Mouse (Mus musculus) splenic B cell, adult 2 months (primary cell): Measurements from ENCODE around the gene Tekt4.

Source experiments
- DNase-seq: peaks from one replicate; pipeline ENCODE4 v3.0.0-alpha.2; 2011; ENCODE audit warnings: low read depth, low spot score
- H3K27me3 ChIP-seq: 2 replicates; pipeline ENCODE4 v1.6.1; 2012; ENCODE audit warnings: mild to moderate bottlenecking, low read length, moderate library complexity, mixed read lengths; ENCODE audit not compliant: control insufficient read depth, poor library complexity, insufficient read depth, severe bottlenecking
- H3K36me3 ChIP-seq: 2 replicates; pipeline ENCODE4 v1.6.1; 2012; ENCODE audit warnings: mild to moderate bottlenecking, low read length, moderate library complexity, mixed read lengths; ENCODE audit not compliant: control insufficient read depth, poor library complexity, insufficient read depth, severe bottlenecking

Tekt4 gene

DNA sequence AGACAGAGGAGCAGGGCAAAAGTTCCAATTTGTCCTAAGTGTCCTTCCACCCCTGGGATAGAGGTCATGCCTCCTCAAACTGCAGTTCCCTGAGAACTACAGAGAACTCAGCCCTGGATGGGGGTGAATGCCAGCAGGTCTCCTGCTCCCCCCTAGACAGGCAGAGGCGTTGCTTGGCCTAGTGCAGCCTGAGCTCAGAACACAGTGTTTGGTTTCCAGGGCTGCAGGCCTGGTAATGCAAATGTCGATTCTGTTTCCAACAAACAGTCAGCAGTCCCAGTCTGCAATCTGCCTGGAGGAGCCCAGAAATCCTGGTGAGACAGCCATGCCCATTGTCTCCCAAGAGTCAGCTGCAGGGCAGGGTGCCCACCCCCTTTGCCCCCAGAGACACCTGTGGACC, at the start of gene Tekt4:
TSS of gene Tekt4 (plus strand) at position 344 of the 400 bp plus-strand sequence.
- Histone ChIP-seq H3K36me3 (no peaks in the 10 kb centered on the region), H3K27me3 (no peaks in the 10 kb centered on the region)
- DNase-seq = no peak

DNA sequence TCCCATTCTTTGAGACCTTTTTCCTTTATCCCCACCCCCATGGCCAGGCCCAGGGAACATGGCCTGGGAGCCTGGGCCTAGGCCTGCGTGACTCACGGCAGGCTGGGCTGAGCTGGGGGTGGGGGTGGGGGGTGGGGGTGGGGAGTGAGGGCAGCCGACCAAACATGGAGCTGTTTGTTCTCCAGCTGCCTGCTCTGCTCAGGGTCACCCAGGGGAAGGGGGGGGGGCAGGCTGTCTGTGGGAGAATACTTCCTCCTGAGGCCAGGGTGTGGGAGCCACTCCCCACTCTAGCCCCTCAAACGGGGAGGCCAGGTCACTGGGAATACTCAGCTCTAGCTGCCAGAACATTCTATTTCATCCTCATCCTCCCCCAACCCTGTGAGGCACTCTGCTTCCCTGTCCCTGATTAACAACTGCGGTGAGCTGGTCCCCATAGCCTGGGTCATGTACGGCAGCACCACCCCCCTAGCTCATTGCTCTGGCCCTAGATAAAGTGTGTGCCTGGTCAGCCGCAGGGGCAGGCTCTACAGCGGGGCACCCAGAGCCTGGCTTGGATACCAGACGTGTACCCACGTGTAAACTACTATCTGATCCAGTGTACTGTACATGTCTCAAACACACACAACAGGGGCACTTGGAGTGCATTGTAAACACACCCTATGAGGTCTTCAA, 49.1 kb upstream of the Tekt4 start:
- Histone ChIP-seq H3K27me3 (no peaks in the 10 kb centered on the region), H3K36me3 (no peaks in the 10 kb centered on the region)
- DNase-seq = no peak

DNA sequence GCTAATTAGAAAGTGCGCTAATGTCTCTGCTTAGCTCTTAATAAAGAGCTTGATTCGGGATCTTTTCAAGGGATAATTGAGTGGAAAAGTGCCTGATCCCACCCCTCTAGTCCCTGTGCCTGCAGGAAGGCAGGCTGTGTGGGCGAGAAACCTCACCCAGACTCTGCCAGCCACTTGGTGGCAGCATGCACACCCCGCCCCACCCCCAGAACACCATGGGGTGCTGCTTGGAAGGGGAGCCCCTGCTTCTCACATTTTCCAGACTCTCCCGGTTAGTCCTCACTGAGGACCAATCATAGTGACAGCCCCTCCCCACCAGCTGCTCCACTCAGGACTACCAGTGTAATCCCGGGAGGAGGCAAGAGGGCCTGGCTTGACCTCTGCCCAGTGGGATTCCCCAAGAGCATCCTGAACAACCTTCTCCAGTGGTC, 48.4 kb upstream of the Tekt4 start:
- no peaks in the 10 kb centered on the region for H3K36me3 ChIP-seq
- DNase-seq = no peak

GRCm38 (mm10) chr17:25407352-25407751, 47.1 kb upstream of the Tekt4 start:
- DNase-seq = no peak
- Histone ChIP-seq H3K36me3 (no peaks in the 10 kb centered on the region), H3K27me3 (no peaks in the 10 kb centered on the region)

More for the DNA sequence above, 48.4 kb upstream of the Tekt4 start:
- no peaks in the 10 kb centered on the region for H3K27me3 ChIP-seq

DNA sequence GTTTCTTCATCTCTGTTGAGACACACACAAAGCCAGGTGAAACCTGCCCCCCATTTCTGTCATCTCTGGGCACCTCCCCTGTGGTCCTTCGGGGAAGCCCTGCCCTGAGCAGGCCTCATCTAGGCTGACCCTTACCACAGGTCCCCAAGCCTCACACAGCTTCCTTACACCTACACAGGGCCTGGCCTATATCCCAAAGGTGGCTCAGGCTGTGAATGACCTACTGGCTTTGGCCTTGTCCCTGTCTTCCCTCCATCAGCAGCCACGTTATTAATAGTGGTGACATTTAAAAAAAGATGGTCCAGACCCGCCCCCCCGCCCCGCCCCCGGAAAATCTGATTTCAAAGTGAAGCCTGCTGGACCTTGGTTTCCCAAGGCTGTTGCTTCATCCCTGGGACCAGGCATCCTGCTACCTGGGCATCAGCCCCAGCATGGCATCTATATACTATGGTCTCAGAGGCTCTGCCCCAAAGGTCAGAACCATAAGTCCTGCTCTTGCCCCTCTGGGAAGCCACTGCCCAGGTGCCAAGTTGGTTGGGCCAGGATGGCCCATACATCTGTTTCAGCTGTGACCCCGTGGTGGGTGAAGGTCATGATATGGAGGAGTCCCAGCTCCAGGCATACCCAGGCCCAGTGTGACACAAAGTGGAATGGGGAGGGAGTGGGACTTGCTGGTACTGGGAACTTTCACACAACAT, 46.0 kb upstream of the Tekt4 start:
- Histone ChIP-seq H3K36me3 (no peaks in the 10 kb centered on the region), H3K27me3 (no peaks in the 10 kb centered on the region)
- no peak for DNase-seq

- no peaks in the 10 kb centered on the region for H3K36me3 ChIP-seq
- no peak for DNase-seq
- H3K27me3 ChIP-seq = no peaks in the 10 kb centered on the region
These were observed 44.8 kb upstream of the Tekt4 start for GRCm38 (mm10) chr17:25409621-25410020.

GRCm38 (mm10) chr17:25410180-25410579, 44.2 kb upstream of the Tekt4 start:
- no peak for DNase-seq
- no peaks in the 10 kb centered on the region for H3K27me3 ChIP-seq

GRCm38 (mm10) chr17:25410786-25411185, 43.6 kb upstream of the Tekt4 start:
- Histone ChIP-seq H3K36me3 (no peaks in the 10 kb centered on the region), H3K27me3 (no peaks in the 10 kb centered on the region)
- no peak for DNase-seq

More at GRCm38 (mm10) chr17:25410180-25410579, 44.2 kb upstream of the Tekt4 start:
- H3K36me3 ChIP-seq = no peaks in the 10 kb centered on the region

- Histone ChIP-seq H3K27me3 (no peaks in the 10 kb centered on the region), H3K36me3 (no peaks in the 10 kb centered on the region)
- DNase-seq = no peak
These were observed 43.2 kb upstream of the Tekt4 start for GRCm38 (mm10) chr17:25411251-25411650.

- no peaks in the 10 kb centered on the region for H3K27me3 ChIP-seq
- DNase-seq = no peak
- no peaks in the 10 kb centered on the region for H3K36me3 ChIP-seq
These were observed 40.2 kb upstream of the Tekt4 start for GRCm38 (mm10) chr17:25414209-25414608.

DNA sequence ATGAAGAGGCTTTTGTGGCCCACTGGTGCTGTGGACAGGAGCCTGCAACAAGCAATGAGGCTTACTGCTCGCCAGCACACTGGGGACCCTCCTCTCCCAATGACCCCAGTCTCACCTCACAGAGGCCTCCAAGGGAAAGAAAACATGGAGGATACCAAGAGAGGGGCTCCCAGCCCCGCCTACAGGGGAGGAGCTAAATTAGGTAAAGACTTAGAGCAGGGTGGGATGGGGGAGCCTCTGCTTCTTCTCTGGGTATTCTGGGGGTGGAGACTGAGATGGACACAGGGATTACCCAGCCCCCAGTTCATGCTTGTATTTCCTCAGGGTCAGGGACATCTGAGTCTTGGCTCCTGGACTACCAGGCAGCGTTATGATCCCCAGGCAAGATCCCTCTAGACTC, 39.5 kb upstream of the Tekt4 start:
- Histone ChIP-seq H3K27me3 (no peaks in the 10 kb centered on the region), H3K36me3 (no peaks in the 10 kb centered on the region)
- DNase-seq = no peak

- H3K36me3 ChIP-seq = no peaks in the 10 kb centered on the region
- DNase-seq = no peak
- no peaks in the 10 kb centered on the region for H3K27me3 ChIP-seq
These were observed 38.9 kb upstream of the Tekt4 start for GRCm38 (mm10) chr17:25415421-25415913.

GRCm38 (mm10) chr17:25416219-25416618, 38.2 kb upstream of the Tekt4 start:
- H3K27me3 ChIP-seq = no peaks in the 10 kb centered on the region
- no peaks in the 10 kb centered on the region for H3K36me3 ChIP-seq
- no peak for DNase-seq

DNA sequence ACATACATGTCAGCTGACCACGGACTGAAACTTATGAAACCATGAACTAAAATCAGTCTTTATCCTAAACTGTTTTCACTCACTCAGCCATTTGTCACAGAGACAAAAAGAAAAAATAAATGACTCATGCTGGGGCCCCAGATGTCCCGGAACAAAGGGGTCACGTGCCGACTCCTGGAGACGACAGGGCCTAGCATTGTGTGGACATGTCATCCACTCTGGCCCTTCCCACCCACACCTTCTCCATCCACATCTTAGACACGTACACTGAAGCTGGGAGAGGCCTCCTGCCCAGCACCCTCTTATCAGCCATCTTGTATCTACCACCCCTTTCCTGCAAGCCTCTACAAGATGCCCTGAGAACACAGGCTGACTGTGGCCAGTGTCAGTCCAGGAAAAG, 36.4 kb upstream of the Tekt4 start:
- no peaks in the 10 kb centered on the region for H3K36me3 ChIP-seq
- DNase-seq = no peak
- H3K27me3 ChIP-seq = no peaks in the 10 kb centered on the region

DNA sequence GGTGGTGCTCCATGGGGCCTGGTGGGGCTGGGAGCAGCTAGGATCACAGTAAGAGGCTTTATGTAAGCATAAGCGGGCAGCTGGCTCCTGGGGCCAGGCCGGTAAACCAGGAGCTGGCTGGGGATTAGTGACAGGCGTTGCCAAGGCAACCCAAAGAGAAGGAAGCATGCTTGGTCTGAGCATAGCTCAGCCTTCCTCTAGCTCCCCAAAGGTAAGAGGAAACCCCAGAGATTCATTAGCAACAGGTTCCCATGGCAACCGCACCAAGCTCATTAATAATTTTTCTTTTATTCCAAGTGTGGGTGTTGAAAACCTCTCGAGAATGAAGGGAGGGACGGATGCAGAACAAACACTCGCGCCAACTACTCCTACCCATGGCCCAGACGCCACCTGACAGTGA, 35.5 kb upstream of the Tekt4 start:
- Histone ChIP-seq H3K27me3 (no peaks in the 10 kb centered on the region), H3K36me3 (no peaks in the 10 kb centered on the region)
- DNase-seq = no peak
